Mouse (Mus musculus): ENCODE measurements around the gene Vim. TPM values are rescaled to one million over a fixed set of nuclear protein-coding genes. Genes with fewer than 3 reads are reported as not detected.

The Vim gene
- polyA plus RNA-seq, 1 experiment from 2014 or later, result 1,179 TPM

DNA sequence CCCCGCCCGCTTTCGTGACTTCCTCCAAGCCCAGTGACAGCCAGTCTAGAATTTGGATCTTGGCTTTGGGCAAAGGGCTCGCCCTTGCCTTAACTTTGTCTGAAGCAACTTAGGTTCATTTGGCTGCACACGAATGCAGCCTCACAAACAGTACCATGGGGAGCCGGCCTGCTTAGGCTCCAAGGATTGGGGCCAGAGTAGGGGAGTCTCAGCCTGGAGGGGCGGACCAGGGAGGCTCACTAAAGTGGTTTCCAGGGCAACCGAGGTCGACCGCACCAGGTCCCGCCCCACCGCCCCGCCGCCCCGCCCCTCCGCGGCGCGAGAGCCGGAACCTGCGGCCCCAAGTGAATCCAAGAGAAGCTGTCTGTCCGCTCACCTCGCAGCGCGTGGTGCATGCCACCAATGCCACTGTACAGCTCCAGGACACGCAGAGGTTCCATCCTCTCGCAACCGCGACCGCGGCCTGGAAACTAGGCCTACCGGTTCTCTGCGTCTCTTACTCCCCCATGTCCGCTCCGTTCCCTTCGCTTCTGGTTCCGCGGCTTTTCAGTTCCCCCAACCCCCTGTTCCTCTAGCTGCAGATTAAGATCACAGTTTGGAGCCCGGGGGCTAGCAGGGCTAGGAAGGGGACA lies 29.4 kb upstream of the Vim start, which contains the start of gene Trdmt1:
Gene Trdmt1, minus strand, starts transcription at position 476 of the 632 bp plus-strand sequence.
- Histone ChIP-seq H3K4me3 (peak within 1 kb of the TSS; percentile 57), H3K27ac (peak within 1 kb of the TSS; percentile 75; the same call in 1 of the 2 replicates), H3K36me3 (no peaks in the 10 kb centered on the region), H3K4me2 (replicated peaks) (peak within 1 kb of the TSS; percentile 60), H3K9ac (peak within 1 kb of the TSS; percentile 70), H3K4me1 (no peaks in the 10 kb centered on the region), H3K27me3 (replicated peaks) (no peaks in the 10 kb centered on the region), H3K9me3 (no peaks in the 10 kb centered on the region)
- under 1% methylated on average over 39 of the region's 39 CpGs for WGBS
- peak; percentile 99 for ATAC-seq (ENCODE audit: low FRiP score, low read depth)

DNA sequence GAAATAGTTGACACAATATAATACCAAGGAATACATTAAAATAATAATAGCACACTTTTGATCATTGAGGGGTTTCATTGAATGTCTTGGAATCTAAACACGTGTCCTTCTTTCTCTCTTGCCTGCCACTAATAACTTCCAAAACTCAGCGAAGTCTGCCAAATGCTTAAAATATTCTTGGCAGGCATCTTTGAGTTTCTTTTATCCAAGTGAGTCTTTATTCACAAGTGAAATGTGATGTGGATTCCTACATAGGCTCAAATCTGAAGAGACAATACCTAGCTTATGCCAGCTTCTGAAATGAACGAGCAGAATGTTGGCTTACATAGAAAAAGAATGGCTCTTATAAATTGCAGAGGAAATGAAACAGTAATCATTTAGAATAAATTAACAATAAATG lies 25.0 kb upstream of the Vim start:
- ATAC-seq (ENCODE audit: low FRiP score, low read depth), result no peak
- H3K4me3 ChIP-seq, result no peak overlapping the region
- H3K9ac ChIP-seq, result no peak overlapping the region
- 85% methylated on average over 3 of the region's 3 CpGs for WGBS
- no peak overlapping the region for H3K4me2 ChIP-seq (replicated peaks)
- no peak overlapping the region for H3K27ac ChIP-seq
- H3K36me3 ChIP-seq, result no peaks in the 10 kb centered on the region
- no peaks in the 10 kb centered on the region for H3K27me3 ChIP-seq (replicated peaks)
- H3K9me3 ChIP-seq, result no peaks in the 10 kb centered on the region
- no peaks in the 10 kb centered on the region for H3K4me1 ChIP-seq

GRCm38 (mm10) chr2:13553966-13554365 lies 19.8 kb upstream of the Vim start:
- ATAC-seq (ENCODE audit: low FRiP score, low read depth), result no peak
- Histone ChIP-seq H3K9me3 (no peaks in the 10 kb centered on the region), H3K27me3 (replicated peaks) (no peaks in the 10 kb centered on the region), H3K4me3 (no peak overlapping the region), H3K4me2 (replicated peaks) (no peak overlapping the region), H3K9ac (no peak overlapping the region), H3K36me3 (no peaks in the 10 kb centered on the region), H3K4me1 (no peaks in the 10 kb centered on the region), H3K27ac (no peak overlapping the region)
- WGBS, result 72% methylated on average over 2 of the region's 2 CpGs

DNA sequence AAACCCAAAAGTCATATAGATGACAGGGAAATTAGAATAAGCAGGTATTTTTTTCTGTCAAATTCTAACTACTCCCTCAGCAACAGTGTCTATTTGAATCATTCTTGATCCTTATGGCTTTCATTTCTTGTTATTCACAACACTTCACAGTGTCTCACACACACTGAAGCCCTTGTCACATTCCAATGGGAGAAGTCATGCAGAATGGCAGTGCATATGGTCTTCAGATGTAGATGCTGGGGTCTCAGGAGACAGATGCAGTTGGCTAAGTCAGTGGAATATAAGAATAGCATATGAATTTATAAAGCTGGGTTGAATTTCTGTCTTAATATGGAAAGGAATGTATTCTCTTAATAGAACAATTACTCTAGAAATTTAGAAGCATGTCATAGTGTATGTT lies 17.5 kb upstream of the Vim start:
- no peak overlapping the region for H3K9ac ChIP-seq
- ATAC-seq (ENCODE audit: low FRiP score, low read depth), result no peak

GRCm38 (mm10) chr2:13557145-13558030 lies 16.3 kb upstream of the Vim start:
- Histone ChIP-seq H3K4me2 (replicated peaks) (no peak overlapping the region), H3K4me3 (no peak overlapping the region), H3K9me3 (no peaks in the 10 kb centered on the region), H3K4me1 (no peaks in the 10 kb centered on the region), H3K9ac (no peak overlapping the region), H3K27me3 (replicated peaks) (no peaks in the 10 kb centered on the region), H3K36me3 (no peaks in the 10 kb centered on the region), H3K27ac (no peak overlapping the region)
- ATAC-seq (ENCODE audit: low FRiP score, low read depth), result no peak
- WGBS, result 84% methylated on average over 9 of the region's 9 CpGs

More for the DNA sequence above, 17.5 kb upstream of the Vim start:
- Histone ChIP-seq H3K36me3 (no peaks in the 10 kb centered on the region), H3K4me1 (no peaks in the 10 kb centered on the region), H3K9me3 (no peaks in the 10 kb centered on the region), H3K4me3 (no peak overlapping the region), H3K27ac (no peak overlapping the region), H3K4me2 (replicated peaks) (no peak overlapping the region), H3K27me3 (replicated peaks) (no peaks in the 10 kb centered on the region)

DNA sequence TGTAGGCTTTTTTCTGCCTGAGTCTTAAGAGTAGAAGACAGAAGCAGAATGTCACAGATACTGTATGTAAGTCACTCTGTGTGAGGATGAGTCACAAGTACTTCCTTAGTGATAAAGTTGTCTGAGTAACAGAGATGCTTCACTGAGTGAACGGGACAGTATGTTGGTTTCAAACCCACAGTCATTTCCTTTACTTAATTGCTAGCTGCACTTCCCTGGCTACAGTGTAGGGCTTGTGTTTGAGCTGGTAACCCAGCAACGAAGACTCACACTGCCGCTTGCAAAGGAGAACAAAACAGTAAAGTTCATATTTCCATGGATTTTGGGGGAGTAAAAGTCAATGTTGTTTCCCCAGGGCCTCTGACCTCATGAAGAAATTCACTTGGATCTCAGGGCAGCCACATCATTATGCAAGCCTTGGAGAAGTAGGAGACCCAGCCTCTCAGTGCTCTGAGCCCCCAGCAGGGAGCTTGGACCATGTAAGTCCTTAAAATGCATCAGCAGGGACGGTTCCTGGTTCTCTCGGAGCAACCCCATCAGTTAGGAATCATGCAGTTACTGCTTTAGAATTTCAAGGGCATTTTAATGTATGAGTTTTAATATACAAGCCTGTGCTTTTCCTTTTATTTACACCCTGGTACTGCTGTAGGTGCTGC lies 15.0 kb upstream of the Vim start:
- 36% methylated on average over 5 of the region's 5 CpGs for WGBS
- no peak overlapping the region for H3K9ac ChIP-seq
- no peaks in the 10 kb centered on the region for H3K36me3 ChIP-seq
- no peak overlapping the region for H3K4me3 ChIP-seq
- no peaks in the 10 kb centered on the region for H3K27me3 ChIP-seq (replicated peaks)
- H3K27ac ChIP-seq, result no peak overlapping the region
- ATAC-seq (ENCODE audit: low FRiP score, low read depth), result no peak
- H3K4me2 ChIP-seq (replicated peaks), result no peak overlapping the region
- H3K4me1 ChIP-seq, result no peaks in the 10 kb centered on the region
- no peaks in the 10 kb centered on the region for H3K9me3 ChIP-seq

GRCm38 (mm10) chr2:13559303-13559702 lies 14.4 kb upstream of the Vim start:
- Histone ChIP-seq H3K4me2 (replicated peaks) (no peak overlapping the region), H3K9me3 (no peaks in the 10 kb centered on the region), H3K27me3 (replicated peaks) (no peaks in the 10 kb centered on the region), H3K4me1 (no peaks in the 10 kb centered on the region), H3K9ac (no peak overlapping the region), H3K4me3 (no peak overlapping the region), H3K27ac (no peak overlapping the region), H3K36me3 (no peaks in the 10 kb centered on the region)
- ATAC-seq (ENCODE audit: low FRiP score, low read depth), result no peak
- WGBS, result 88% methylated on average over 5 of the region's 5 CpGs

DNA sequence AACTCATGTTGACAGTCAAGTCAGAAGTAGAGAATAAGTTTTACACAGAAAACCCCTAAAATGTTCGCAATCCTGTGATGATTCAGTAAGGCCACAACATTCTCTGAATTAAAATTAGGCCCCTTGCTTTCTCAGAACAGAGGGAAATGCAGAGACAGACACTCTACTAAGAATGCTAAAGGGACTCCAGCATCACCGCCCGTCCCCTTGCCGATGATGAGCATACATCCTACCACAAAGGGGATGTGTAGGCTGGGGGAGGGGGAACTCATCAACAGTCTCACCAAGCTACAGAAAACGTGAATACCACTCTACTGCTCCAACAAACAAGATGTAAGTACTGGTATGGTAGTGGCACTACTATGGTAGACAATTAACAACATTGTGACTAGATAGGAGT lies 14.0 kb upstream of the Vim start:
- no peaks in the 10 kb centered on the region for H3K4me1 ChIP-seq
- ATAC-seq (ENCODE audit: low FRiP score, low read depth), result no peak
- no peak overlapping the region for H3K27ac ChIP-seq
- whole genome bisulfite sequencing, result 83% methylated on average over 5 of the region's 5 CpGs
- H3K4me2 ChIP-seq (replicated peaks), result no peak overlapping the region
- no peak overlapping the region for H3K9ac ChIP-seq
- H3K4me3 ChIP-seq, result no peak overlapping the region
- no peaks in the 10 kb centered on the region for H3K36me3 ChIP-seq
- no peaks in the 10 kb centered on the region for H3K9me3 ChIP-seq
- no peaks in the 10 kb centered on the region for H3K27me3 ChIP-seq (replicated peaks)

DNA sequence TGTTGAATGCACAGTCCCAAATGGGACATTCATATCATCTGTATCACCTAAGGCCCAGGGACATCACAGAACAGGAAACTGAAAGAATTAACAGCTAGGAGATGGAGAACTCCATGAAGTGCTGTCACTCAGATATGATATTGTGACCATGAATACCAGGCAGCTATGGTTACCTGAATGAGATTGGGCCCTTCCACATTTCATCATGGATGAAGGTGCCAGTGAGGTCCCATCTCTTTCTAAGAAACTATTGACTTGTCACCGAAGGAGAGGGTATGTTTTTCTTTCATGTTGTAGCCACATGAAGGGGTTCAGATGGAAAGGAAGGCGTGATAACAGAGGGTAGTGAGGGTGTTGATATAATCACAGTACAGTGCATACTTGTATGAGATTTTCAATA lies 13.3 kb upstream of the Vim start:
- no peak overlapping the region for H3K4me2 ChIP-seq (replicated peaks)
- H3K9me3 ChIP-seq, result no peaks in the 10 kb centered on the region
- no peak overlapping the region for H3K4me3 ChIP-seq
- H3K36me3 ChIP-seq, result no peaks in the 10 kb centered on the region
- no peak for ATAC-seq (ENCODE audit: low FRiP score, low read depth)
- 89% methylated on average over 2 of the region's 2 CpGs for WGBS
- H3K4me1 ChIP-seq, result no peaks in the 10 kb centered on the region
- no peaks in the 10 kb centered on the region for H3K27me3 ChIP-seq (replicated peaks)
- H3K27ac ChIP-seq, result no peak overlapping the region
- no peak overlapping the region for H3K9ac ChIP-seq

DNA sequence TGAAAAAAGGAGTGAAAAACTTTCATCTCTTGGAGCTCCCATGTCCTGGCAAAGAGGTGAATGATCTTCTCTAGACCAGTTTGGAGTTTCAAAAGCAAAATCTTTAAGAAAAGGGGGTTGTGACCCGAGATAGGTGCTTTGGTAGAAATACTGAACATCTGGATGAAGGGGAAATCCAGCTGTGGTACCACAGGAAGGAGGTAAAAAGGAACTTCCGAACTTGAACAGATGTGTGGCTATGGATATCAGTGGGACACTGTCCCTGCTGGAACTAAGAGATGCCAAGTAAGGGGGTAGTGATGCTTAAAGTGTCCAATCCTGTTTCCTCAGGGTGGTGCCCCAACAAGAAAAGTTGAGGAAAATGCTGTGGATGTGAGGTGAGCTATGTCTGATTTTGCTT lies 3.6 kb upstream of the Vim start:
- Histone ChIP-seq H3K4me3 (no peak overlapping the region), H3K27me3 (replicated peaks) (no peaks in the 10 kb centered on the region), H3K9ac (no peak overlapping the region), H3K4me1 (peaks cover 7% of the 10 kb centered on the region), H3K36me3 (no peaks in the 10 kb centered on the region), H3K4me2 (replicated peaks) (no peak overlapping the region), H3K27ac (no peak overlapping the region), H3K9me3 (no peaks in the 10 kb centered on the region)
- 88% methylated on average over 2 of the region's 2 CpGs for WGBS
- ATAC-seq (ENCODE audit: low FRiP score, low read depth), result no peak

DNA sequence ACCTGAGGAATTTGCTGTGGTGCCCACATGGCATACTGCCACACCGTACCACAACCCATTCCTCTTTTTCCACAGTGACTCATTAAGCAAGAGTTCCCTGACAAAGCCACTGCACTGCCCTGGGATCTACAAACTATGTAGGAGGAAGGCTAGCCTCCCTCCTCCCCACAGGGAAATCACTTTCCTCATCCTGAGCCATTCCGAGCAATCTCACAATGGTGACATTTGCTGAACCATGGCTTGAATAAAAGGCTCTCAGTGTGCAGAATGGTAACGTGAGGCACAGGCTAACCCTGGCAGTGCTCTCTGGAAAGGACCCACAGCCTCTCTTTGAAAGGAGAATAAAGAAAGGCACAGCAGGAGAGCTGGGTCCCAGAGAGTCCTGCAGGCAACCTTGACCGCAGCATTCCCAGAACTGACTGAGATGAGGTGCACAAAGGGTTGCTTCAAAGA lies 1.6 kb upstream of the Vim start:
- H3K27me3 ChIP-seq (replicated peaks), result no peaks in the 10 kb centered on the region
- no peak overlapping the region for H3K9ac ChIP-seq
- peaks cover 2% of the 10 kb centered on the region; the same call in 1 of the 2 replicates for H3K36me3 ChIP-seq
- peak overlapping the region; percentile 73 for H3K4me2 ChIP-seq (replicated peaks)
- 0 out of 2 replicates have a peak, but pooled peaks have one; percentile 0 for ATAC-seq (ENCODE audit: low FRiP score, low read depth)
- H3K4me3 ChIP-seq, result no peak overlapping the region
- H3K4me1 ChIP-seq, result peaks cover 11% of the 10 kb centered on the region
- H3K27ac ChIP-seq, result peak overlapping the region; percentile 87; the same call in 1 of the 2 replicates
- 4% methylated on average over 4 of the region's 4 CpGs for WGBS
- H3K9me3 ChIP-seq, result no peaks in the 10 kb centered on the region

Measured in neural tube, embryonic 12.5 days (tissue).